Mouse (Mus musculus) intestine, embryonic 14.5 days (tissue): ENCODE data around the gene Ap5z1. TPM values are rescaled to one million over a fixed set of nuclear protein-coding genes. Genes with fewer than 3 reads are reported as not detected.

ENCODE experiments used
- ATAC-seq: fragments of 200-750 bp; cut with Nextera tagmentation; replicated peaks from 2 replicates; pipeline ENCODE4 v1.8.0; 2017; ENCODE audit warnings: low read depth, moderate number of reproducible peaks, moderate TSS enrichment, moderate library complexity; ENCODE audit not compliant: low FRiP score, low TSS enrichment
- DNase-seq: peaks from one replicate; pipeline ENCODE4 v3.0.0-alpha.2; 2018; ENCODE audit warnings: low spot score
- H3K27ac ChIP-seq: fragments of 300-500 bp; sonication (generic); 2 replicates; pipeline ENCODE4 v1.5.1; 2014; ENCODE audit warnings: low read depth, mild to moderate bottlenecking, control low read depth
- H3K27me3 ChIP-seq: fragments of 300-500 bp; sonication (generic); replicated peaks from 2 replicates; pipeline ENCODE4 v1.6.1; 2014; ENCODE audit warnings: low read length, control low read depth; ENCODE audit not compliant: control insufficient read depth, insufficient read depth
- H3K36me3 ChIP-seq: fragments of 300-500 bp; sonication (generic); 2 replicates; pipeline ENCODE4 v1.6.1; 2014; ENCODE audit warnings: low read length, control low read depth; ENCODE audit not compliant: control insufficient read depth, insufficient read depth
- H3K4me1 ChIP-seq: fragments of 300-500 bp; sonication (generic); replicated peaks from 2 replicates; pipeline ENCODE4 v1.6.1; 2014; ENCODE audit warnings: low read length, control low read depth, mixed read lengths; ENCODE audit not compliant: control insufficient read depth, insufficient read depth
- H3K4me2 ChIP-seq: fragments of 300-500 bp; sonication (generic); 2 replicates; pipeline ENCODE4 v1.6.1; 2014; ENCODE audit warnings: low read length
- H3K4me3 ChIP-seq: fragments of 300-500 bp; sonication (generic); 2 replicates; pipeline ENCODE4 v1.5.1; 2014; ENCODE audit warnings: low read depth, low read length, control low read depth, mixed read lengths
- H3K9ac ChIP-seq: fragments of 300-500 bp; sonication (generic); 2 replicates; pipeline ENCODE4 v1.6.1; 2014; ENCODE audit warnings: mild to moderate bottlenecking, low read length
- H3K9me3 ChIP-seq: fragments of 300-500 bp; sonication (generic); 2 replicates; pipeline ENCODE4 v1.6.1; 2016; ENCODE audit warnings: low read length, control low read depth; ENCODE audit not compliant: control insufficient read depth
- WGBS: fragments of 180-500 bp; shearing (Covaris S2); extraction: QIAGEN DNeasy Blood & Tissue Kit; methylation state at CpG from one replicate; pipeline ENCODE4 v1.1.7; 2014; 5-methylcytosine and 5-hydroxymethylcytosine counted together
- polyA plus RNA-seq: library from polyadenylated mRNA; unstranded; fragments of >200 nt; fragmentation: Nextera tagmentation; extraction: Ambion mirVana; gene quantifications from 2 replicates; pipeline ENCODE4 v1.2.1, GENCODE M21; 2014

Ap5z1 gene
- polyA plus RNA-seq, 1 experiment from 2014 or later = 10.5 TPM

DNA sequence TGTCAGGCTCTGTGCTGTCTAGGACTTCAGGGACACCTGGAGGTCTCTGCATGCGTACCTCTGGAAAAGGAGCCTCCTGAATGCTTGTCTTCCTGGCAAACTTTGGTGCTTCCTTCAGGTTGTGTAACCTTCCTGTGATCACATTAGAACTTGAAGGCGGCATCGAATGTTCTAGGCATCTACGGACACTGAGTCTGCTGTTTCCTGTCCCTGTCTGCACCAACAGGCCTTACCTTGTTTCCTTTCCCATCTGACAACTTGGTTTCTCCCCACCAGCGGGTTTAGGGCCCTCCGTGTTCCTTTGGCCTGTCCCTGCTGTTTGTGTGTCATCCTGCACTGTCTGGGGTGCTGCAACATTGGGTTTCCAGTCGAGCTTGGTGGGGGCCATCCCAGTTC is 21.7 kb upstream of the Ap5z1 start:
- Histone ChIP-seq H3K4me3 (no peak overlapping the region), H3K9ac (no peak overlapping the region), H3K27ac (peak overlapping the region; percentile 90; the same call in 1 of the 2 replicates), H3K9me3 (no peaks in the 10 kb centered on the region), H3K27me3 (no peaks in the 10 kb centered on the region), H3K4me2 (peak overlapping the region; percentile 58; the same call in 1 of the 2 replicates), H3K36me3 (peaks cover 9% of the 10 kb centered on the region), H3K4me1 (peaks cover 41% of the 10 kb centered on the region)
- 87% methylated on average over 7 of the region's 7 CpGs for WGBS
- ATAC-seq = no peak
- no peak for DNase-seq

GRCm38 (mm10) chr5:142443514-142443913 is 20.2 kb upstream of the Ap5z1 start:
- Histone ChIP-seq H3K4me1 (peaks cover 45% of the 10 kb centered on the region), H3K9me3 (no peaks in the 10 kb centered on the region), H3K27me3 (no peaks in the 10 kb centered on the region), H3K27ac (no peak overlapping the region), H3K4me3 (no peak overlapping the region), H3K9ac (no peak overlapping the region), H3K4me2 (no peak overlapping the region), H3K36me3 (no peaks in the 10 kb centered on the region; the same call in 1 of the 2 replicates)
- WGBS = 84% methylated on average over 15 of the region's 15 CpGs
- DNase-seq (no peak), ATAC-seq (no peak)

GRCm38 (mm10) chr5:142443994-142444393 is 19.8 kb upstream of the Ap5z1 start:
- 78% methylated on average over 14 of the region's 14 CpGs for WGBS
- no peak overlapping the region for H3K9ac ChIP-seq
- H3K4me1 ChIP-seq = peaks cover 45% of the 10 kb centered on the region
- no peak for DNase-seq
- H3K27ac ChIP-seq = no peak overlapping the region
- no peak overlapping the region for H3K4me2 ChIP-seq
- H3K27me3 ChIP-seq = no peaks in the 10 kb centered on the region
- no peaks in the 10 kb centered on the region for H3K9me3 ChIP-seq
- H3K4me3 ChIP-seq = no peak overlapping the region
- peaks cover under 1% of the 10 kb centered on the region; the same call in 1 of the 2 replicates for H3K36me3 ChIP-seq
- no peak for ATAC-seq

DNA sequence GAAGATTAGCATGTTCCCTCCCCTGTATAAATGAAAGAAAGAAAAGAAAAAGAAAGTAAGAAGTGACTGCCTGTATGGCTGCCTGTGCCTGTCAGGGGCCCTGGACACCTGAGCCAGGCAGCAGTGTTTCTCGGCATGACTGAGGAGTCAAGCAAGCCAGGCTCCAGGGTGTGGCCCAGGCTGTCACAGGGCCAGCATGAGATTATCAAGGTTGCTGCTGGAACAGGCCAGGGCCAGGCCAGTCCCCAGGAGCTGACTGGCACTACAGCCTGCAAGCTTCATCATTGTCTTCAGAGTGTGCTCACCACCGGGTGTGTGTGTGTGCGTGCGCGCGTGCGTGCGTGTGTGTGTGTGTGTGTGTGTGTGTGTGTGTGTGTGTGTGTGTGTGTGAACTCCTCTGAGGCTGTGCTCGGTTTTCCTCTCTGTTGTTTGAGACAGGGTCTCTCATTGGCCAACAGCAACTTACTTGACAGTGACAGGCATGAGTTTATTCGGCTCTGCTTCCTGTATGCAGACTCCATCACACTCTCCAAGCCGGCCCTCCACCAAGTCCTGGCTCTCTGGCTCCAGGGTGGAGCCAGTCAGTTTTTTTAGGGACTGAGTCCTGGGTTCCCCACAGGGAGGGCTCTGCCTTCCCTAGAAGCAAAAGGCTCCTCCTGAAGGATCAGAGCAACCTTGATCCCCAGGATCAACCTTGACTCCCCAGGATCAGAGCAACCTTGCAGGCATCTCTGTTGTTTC is 18.8 kb upstream of the Ap5z1 start:
- H3K36me3 ChIP-seq = peaks cover 10% of the 10 kb centered on the region
- H3K9ac ChIP-seq = no peak overlapping the region
- no peaks in the 10 kb centered on the region for H3K27me3 ChIP-seq
- DNase-seq (no peak), ATAC-seq (no peak)
- 54% methylated on average over 11 of the region's 11 CpGs for WGBS
- H3K4me2 ChIP-seq = no peak overlapping the region
- no peak overlapping the region for H3K4me3 ChIP-seq
- H3K4me1 ChIP-seq = peaks cover 39% of the 10 kb centered on the region
- H3K27ac ChIP-seq = no peak overlapping the region
- H3K9me3 ChIP-seq = no peaks in the 10 kb centered on the region

DNA sequence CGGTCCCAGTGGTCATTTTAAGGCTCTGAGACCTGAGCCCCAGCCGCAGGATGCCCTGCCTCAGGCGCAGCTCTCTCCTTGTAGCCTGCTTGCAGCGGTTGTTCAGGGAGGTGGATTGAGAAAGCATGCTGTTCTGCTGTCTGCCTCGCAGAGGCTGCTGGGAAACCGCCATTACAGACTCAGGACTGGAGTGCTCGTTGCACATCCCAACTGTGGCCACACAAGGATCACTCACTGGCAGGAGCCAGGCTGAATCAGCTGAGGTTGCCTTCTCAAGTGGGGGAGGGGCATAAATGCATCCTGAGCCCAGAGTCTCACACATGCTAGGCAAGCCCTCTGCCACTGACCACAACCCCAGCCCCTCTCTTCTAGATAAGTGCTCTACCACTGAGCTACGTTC is 18.0 kb upstream of the Ap5z1 start:
- peaks cover 17% of the 10 kb centered on the region for H3K36me3 ChIP-seq
- H3K27me3 ChIP-seq = no peaks in the 10 kb centered on the region
- no peak overlapping the region for H3K4me2 ChIP-seq
- no peaks in the 10 kb centered on the region for H3K9me3 ChIP-seq
- no peak for ATAC-seq
- DNase-seq = no peak
- H3K27ac ChIP-seq = no peak overlapping the region
- no peak overlapping the region for H3K9ac ChIP-seq
- WGBS = 52% methylated on average over 8 of the region's 8 CpGs
- H3K4me3 ChIP-seq = no peak overlapping the region
- H3K4me1 ChIP-seq = peaks cover 36% of the 10 kb centered on the region

DNA sequence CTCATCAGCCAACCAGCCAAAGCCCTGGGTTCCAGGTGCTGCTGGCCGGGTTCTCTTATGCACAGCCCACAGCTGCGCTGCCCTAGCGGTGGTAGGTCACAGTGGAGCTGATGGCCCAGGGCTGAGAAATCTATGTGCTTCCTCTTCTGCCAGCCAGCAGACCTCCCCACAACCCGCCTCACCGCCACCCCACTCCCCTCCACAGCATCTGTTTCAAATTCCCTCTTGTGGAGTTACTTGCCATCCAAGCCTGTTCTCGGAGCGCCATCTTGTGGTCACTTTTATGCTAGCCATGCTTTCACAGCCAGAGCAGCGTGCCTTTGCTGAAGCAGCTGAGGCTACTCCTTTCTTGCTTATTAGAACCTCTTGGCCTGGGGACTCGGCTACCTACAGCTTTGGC is 15.7 kb upstream of the Ap5z1 start:
- H3K4me3 ChIP-seq = no peak overlapping the region
- peaks cover 34% of the 10 kb centered on the region for H3K36me3 ChIP-seq
- 8% methylated on average over 9 of the region's 9 CpGs for WGBS
- H3K9me3 ChIP-seq = no peaks in the 10 kb centered on the region
- DNase-seq (peak; percentile 99), ATAC-seq (peak; percentile 60)
- H3K4me2 ChIP-seq = peak overlapping the region; percentile 20; the same call in 1 of the 2 replicates
- H3K27ac ChIP-seq = no peak overlapping the region; the same call in 1 of the 2 replicates
- no peak overlapping the region for H3K9ac ChIP-seq
- no peaks in the 10 kb centered on the region for H3K27me3 ChIP-seq
- peaks cover 22% of the 10 kb centered on the region for H3K4me1 ChIP-seq

- Histone ChIP-seq H3K4me2 (no peak overlapping the region), H3K36me3 (peaks cover 40% of the 10 kb centered on the region), H3K4me3 (no peak overlapping the region), H3K27ac (no peak overlapping the region), H3K4me1 (peaks cover 19% of the 10 kb centered on the region), H3K27me3 (no peaks in the 10 kb centered on the region), H3K9me3 (no peaks in the 10 kb centered on the region), H3K9ac (no peak overlapping the region)
- ATAC-seq (no peak), DNase-seq (no peak)
- whole genome bisulfite sequencing = 63% methylated on average over 12 of the region's 12 CpGs
Observed at GRCm38 (mm10) chr5:142448623-142449022, 15.1 kb upstream of the Ap5z1 start.

DNA sequence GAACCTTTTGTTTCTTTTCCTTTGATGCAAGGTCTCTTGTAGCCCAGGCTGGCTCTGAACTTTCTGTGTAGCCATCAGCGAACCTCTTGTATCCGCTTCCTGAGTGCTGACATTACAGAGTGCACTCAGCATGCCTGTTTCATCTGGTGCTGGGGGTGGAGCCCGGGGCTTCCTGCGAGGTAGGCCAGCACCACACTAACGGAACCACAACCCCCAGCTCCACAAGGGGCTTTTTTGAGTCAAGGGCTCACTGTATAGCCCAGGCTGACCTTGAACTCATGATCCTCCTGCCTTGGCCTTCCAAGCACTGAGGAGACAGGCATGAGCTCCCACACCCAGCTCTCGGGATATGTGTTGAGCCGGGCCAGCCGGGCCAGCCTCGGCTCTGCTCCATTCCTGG is 12.9 kb upstream of the Ap5z1 start:
- DNase-seq = no peak
- no peak overlapping the region for H3K27ac ChIP-seq
- no peaks in the 10 kb centered on the region for H3K27me3 ChIP-seq
- H3K4me3 ChIP-seq = no peak overlapping the region
- H3K9me3 ChIP-seq = no peaks in the 10 kb centered on the region
- H3K36me3 ChIP-seq = peaks cover 60% of the 10 kb centered on the region
- ATAC-seq = no peak
- 92% methylated on average over 9 of the region's 9 CpGs for WGBS
- H3K4me2 ChIP-seq = no peak overlapping the region
- H3K9ac ChIP-seq = no peak overlapping the region
- H3K4me1 ChIP-seq = peaks cover 5% of the 10 kb centered on the region

- Histone ChIP-seq H3K9me3 (no peaks in the 10 kb centered on the region), H3K27me3 (no peaks in the 10 kb centered on the region)
- DNase-seq = no peak
Observed at GRCm38 (mm10) chr5:142451759-142452158, 12.0 kb upstream of the Ap5z1 start.

More at GRCm38 (mm10) chr5:142451759-142452158, 12.0 kb upstream of the Ap5z1 start:
- H3K4me3 ChIP-seq = no peak overlapping the region
- 43% methylated on average over 1 of the region's 1 CpGs for WGBS
- no peak overlapping the region for H3K9ac ChIP-seq
- peaks cover 4% of the 10 kb centered on the region for H3K4me1 ChIP-seq
- no peak overlapping the region for H3K4me2 ChIP-seq
- no peak overlapping the region for H3K27ac ChIP-seq
- no peak for ATAC-seq
- peaks cover 66% of the 10 kb centered on the region for H3K36me3 ChIP-seq
